Mouse (Mus musculus) intestine, embryonic 15.5 days (tissue): ENCODE measurements around the gene Egr2. TPM values are rescaled to one million over a fixed set of nuclear protein-coding genes. Genes with fewer than 3 reads are reported as not detected.

Source experiments
- ATAC-seq: fragments of 200-750 bp; cut with Nextera tagmentation; 2 replicates; pipeline ENCODE4 v1.8.0; 2017; ENCODE audit warnings: moderate TSS enrichment, moderate library complexity
- H3K27ac ChIP-seq: fragments of 300-500 bp; sonication (generic); 2 replicates; pipeline ENCODE4 v1.5.1; 2015; ENCODE audit warnings: mild to moderate bottlenecking, inconsistent platforms
- H3K27me3 ChIP-seq: fragments of 300-500 bp; sonication (generic); replicated peaks from 2 replicates; pipeline ENCODE4 v1.6.1; 2015; ENCODE audit warnings: inconsistent platforms
- H3K36me3 ChIP-seq: fragments of 300-500 bp; sonication (generic); 2 replicates; pipeline ENCODE4 v1.6.1; 2015; ENCODE audit warnings: inconsistent platforms
- H3K4me1 ChIP-seq: fragments of 300-500 bp; sonication (generic); replicated peaks from 2 replicates; pipeline ENCODE4 v1.6.1; 2015; ENCODE audit warnings: inconsistent platforms
- H3K4me2 ChIP-seq: fragments of 300-500 bp; sonication (generic); replicated peaks from 2 replicates; pipeline ENCODE4 v1.6.1; 2015; ENCODE audit warnings: mild to moderate bottlenecking, inconsistent platforms
- H3K4me3 ChIP-seq: fragments of 300-500 bp; sonication (generic); replicated peaks from 2 replicates; pipeline ENCODE4 v1.5.1; 2015; ENCODE audit warnings: inconsistent platforms
- H3K9ac ChIP-seq: fragments of 300-500 bp; sonication (generic); 2 replicates; pipeline ENCODE4 v1.6.1; 2015; ENCODE audit warnings: inconsistent platforms
- H3K9me3 ChIP-seq: fragments of 300-500 bp; sonication (generic); 2 replicates; pipeline ENCODE4 v1.6.1; 2016; ENCODE audit warnings: inconsistent platforms
- WGBS: fragments of 180-500 bp; shearing (Covaris S2); methylation state at CpG from one replicate; pipeline ENCODE4 v1.1.7; 2015; 5-methylcytosine and 5-hydroxymethylcytosine counted together
- polyA plus RNA-seq: library from polyadenylated mRNA; unstranded; fragments of >200 nt; fragmentation: Nextera tagmentation; extraction: Ambion mirVana; gene quantifications from 2 replicates; pipeline ENCODE4 v1.2.1, GENCODE M21; 2015

Egr2 gene
- polyA plus RNA-seq, 1 experiment from 2014 or later: 0.26 TPM

DNA sequence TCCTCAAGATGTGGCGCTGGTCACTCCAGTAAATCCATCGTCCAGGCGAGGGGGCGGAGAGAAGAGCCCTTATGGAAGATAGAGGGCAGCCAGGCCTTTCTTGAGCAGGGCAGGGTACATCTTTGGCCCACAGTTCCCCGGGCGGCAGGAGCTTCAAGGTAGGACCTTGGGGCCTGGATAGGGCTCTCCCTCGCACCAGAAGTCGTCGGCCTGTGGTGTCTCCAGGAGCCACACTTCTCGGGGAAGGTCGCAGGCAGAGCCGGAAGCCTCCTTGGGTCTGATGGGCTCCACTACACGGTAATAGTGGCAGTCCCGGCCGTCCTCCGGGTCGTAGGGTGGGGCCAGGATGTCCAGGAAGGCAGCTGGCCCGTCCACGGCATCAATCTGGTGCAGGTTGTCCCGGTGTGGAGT, 12.6 kb downstream of the Egr2 start:
- Histone ChIP-seq H3K9me3 (no peaks in the 10 kb centered on the region), H3K4me2 (peak overlapping the region; percentile 93), H3K9ac (peak overlapping the region; percentile 82), H3K4me1 (peaks cover 15% of the 10 kb centered on the region), H3K4me3 (peak overlapping the region; percentile 91), H3K36me3 (no peaks in the 10 kb centered on the region), H3K27me3 (no peaks in the 10 kb centered on the region), H3K27ac (peak overlapping the region; percentile 92)
- peak; percentile 23 for ATAC-seq
- 1% methylated on average over 20 of the region's 20 CpGs for WGBS

DNA sequence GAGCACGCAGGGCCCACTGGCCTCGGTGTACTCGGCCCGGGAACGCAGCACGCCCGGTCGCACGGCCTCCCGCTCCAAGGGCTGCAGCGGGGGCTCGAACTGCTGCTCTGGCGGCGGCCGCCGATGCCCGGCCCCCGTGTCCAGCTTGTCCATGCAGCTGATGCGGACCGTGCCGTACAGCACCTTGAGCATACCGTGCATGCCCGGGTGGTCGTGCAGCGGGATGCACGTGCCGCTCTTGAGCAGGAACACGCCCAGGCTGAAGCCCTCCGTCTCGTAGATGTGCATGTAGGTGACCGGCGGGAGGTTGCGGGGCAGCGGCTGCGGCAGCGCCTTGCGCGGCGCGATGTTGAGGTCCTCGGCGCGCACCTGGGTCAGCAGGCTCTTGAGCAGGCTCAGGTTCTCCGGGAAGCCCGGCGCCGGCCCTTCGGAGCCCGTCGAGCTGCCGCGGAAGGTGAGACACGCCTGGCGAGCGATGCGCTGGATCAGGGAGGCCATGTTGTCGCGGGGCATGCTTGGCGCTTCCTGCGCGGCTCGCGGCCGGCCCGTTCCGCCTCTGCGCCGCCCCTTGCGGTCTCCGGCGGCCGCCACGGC, 13.1 kb downstream of the Egr2 start:
- H3K9ac ChIP-seq: peak overlapping the region; percentile 82
- H3K36me3 ChIP-seq: no peaks in the 10 kb centered on the region
- H3K4me2 ChIP-seq: peak overlapping the region; percentile 93
- no peaks in the 10 kb centered on the region for H3K27me3 ChIP-seq
- peak overlapping the region; percentile 92 for H3K27ac ChIP-seq
- H3K9me3 ChIP-seq: no peaks in the 10 kb centered on the region
- WGBS: under 1% methylated on average over 72 of the region's 73 CpGs
- H3K4me3 ChIP-seq: peak overlapping the region; percentile 91
- ATAC-seq: peak; percentile 74
- peaks cover 15% of the 10 kb centered on the region for H3K4me1 ChIP-seq

DNA sequence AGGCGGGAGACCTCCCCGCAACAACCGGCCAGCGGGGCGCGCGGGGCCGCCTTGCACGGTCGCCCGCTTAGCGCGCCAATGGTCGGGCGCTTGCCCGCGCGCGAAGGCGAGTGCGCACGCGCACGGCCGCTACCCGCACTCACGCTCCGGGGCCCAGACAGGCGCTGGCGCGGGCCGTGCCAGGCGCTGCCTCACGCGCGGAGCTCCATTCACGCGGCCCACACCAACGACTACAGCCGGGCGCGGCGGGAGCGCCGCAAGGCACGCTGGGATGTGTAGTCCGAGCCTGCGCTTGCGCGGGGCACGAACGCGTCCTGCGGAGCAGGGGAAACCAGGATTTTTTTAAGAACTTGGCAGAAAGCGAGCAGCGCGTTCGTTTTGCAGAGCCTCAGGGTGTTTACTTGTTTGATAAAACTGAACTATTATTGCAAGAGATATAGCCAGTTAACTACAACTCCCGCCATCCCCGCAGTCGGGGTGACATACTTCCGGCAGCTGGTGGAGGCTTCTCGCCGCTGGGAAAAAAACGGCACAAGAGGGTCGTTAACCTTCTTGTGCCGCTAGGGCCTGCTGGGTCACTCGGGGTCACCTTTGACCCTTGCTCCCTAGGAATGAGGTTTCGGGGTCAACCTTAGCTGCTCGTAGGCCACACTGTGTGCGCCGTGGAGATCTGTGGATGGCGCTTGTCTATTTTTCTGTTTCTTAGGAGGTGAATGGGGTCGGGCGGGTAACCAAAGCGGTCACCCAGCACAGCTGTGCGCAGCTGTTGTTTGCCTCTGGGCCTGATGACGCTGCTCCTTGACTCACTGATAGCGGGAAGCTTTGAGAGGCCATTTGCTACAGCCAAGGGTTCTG, 13.8 kb downstream of the Egr2 start, which contains the start of gene Ado:
Gene Ado, minus strand, starts transcription at position 79 of the 855 bp plus-strand sequence.
- ATAC-seq: peak; percentile 95
- Histone ChIP-seq H3K27ac (peak within 1 kb of the TSS; percentile 92), H3K9me3 (no peaks in the 10 kb centered on the region), H3K4me1 (peaks cover 15% of the 10 kb centered on the region), H3K27me3 (no peaks in the 10 kb centered on the region), H3K4me2 (peak within 1 kb of the TSS; percentile 93), H3K4me3 (peak within 1 kb of the TSS; percentile 91), H3K36me3 (no peaks in the 10 kb centered on the region), H3K9ac (peak within 1 kb of the TSS; percentile 82)
- under 1% methylated on average over 79 of the region's 79 CpGs for WGBS

DNA sequence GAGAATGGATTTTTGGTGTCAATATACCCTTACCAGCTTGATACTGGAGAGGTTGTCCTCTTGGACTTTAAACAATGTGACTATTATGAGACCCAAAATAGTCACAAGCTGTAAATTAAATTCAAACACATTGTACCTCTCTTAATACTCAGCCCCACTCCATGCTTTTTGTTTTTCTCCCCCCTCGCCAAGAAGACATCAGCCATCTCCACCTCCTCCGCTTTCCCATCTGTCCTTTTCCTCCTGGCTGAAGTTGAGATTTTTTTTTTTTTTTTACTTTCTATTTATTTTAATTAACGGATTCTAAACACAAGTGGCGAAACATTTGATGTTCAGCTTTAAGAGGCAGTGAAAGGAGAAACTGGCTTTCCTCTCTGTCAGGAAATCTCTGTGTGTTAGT, 22.8 kb downstream of the Egr2 start:
- Histone ChIP-seq H3K4me1 (no peaks in the 10 kb centered on the region), H3K27ac (no peak overlapping the region), H3K9me3 (no peaks in the 10 kb centered on the region), H3K9ac (no peak overlapping the region), H3K4me3 (no peak overlapping the region), H3K36me3 (no peaks in the 10 kb centered on the region), H3K27me3 (no peaks in the 10 kb centered on the region), H3K4me2 (no peak overlapping the region)
- ATAC-seq: no peak
- WGBS: 63% methylated on average over 4 of the region's 4 CpGs

DNA sequence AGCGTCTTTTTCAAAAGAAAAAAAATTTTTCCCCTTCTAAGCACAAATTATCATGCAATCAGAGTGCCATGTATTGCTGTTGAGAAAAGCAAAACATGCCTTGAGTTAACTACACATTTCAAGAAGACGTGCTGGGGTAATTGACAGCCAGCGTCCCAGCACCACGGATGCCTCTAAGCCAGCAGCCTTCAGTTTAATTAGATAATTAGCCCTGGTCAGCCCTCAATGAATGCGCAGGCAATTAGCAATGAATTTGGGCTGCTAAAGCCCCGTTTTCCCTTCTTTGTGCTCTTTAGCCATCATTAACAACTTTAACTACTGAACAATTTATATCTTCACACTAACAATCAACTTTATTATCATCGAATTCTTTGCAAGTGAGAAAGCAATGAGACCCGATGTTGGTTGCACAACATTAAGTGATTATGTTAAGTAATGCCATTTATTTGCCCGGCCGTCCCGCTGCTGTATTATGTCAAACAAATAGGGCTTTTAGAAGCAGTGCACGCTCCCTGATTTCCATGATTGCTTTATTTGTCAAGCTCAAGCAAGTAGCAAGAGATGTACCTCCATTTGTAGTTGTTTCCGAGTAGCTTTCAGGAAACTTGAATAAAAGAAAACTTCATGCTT, 24.6 kb downstream of the Egr2 start:
- no peak overlapping the region for H3K27ac ChIP-seq
- no peak overlapping the region for H3K9ac ChIP-seq
- no peak overlapping the region for H3K4me3 ChIP-seq
- no peaks in the 10 kb centered on the region for H3K27me3 ChIP-seq
- H3K9me3 ChIP-seq: no peaks in the 10 kb centered on the region
- WGBS: 63% methylated on average over 13 of the region's 13 CpGs
- no peaks in the 10 kb centered on the region for H3K36me3 ChIP-seq
- ATAC-seq: no peak
- H3K4me1 ChIP-seq: no peaks in the 10 kb centered on the region
- no peak overlapping the region for H3K4me2 ChIP-seq

DNA sequence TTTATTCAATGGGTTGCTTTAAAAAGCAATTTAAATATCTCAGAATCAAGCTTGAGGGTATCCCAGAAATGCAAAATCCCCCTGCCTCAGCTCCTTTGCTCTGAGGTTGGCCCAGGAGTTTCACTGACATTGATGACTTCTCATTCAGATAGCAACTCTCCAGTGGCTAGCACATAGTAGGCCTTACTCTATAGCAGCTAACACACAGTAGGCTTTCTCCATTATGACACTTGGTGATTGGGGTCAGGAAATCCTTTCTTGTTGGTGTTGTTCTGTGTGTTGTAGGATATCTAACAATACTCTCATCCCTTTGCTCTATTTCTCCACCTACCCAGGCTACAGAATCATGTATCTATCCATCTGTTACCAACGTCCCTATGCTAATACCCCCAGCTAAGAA, 25.9 kb downstream of the Egr2 start:
- Histone ChIP-seq H3K36me3 (no peaks in the 10 kb centered on the region), H3K27ac (no peak overlapping the region), H3K9me3 (no peaks in the 10 kb centered on the region), H3K9ac (no peak overlapping the region), H3K4me1 (no peaks in the 10 kb centered on the region), H3K4me2 (no peak overlapping the region), H3K27me3 (no peaks in the 10 kb centered on the region), H3K4me3 (no peak overlapping the region)
- ATAC-seq: no peak
- 73% methylated on average over 1 of the region's 1 CpGs for WGBS

DNA sequence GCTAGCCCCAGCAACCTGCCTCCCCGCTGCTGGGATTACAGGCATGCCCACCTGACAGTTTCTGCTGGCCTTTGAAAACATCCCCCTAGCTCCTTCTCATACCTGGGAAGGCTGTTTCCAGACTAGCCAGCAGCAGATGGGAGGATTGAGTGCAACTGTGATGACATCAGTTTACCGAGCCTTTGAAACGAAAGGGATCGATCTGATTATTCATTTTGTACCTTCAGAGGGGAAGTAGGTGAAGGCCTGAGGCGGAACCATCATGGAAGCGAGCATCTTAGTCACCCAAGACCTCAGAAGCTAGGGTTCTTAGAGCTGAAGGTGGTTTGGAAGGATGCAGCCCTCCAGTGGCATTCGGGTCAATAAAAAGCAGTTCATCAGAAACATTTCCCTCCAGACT, 29.2 kb downstream of the Egr2 start:
- no peaks in the 10 kb centered on the region for H3K9me3 ChIP-seq
- no peaks in the 10 kb centered on the region for H3K36me3 ChIP-seq
- no peaks in the 10 kb centered on the region for H3K27me3 ChIP-seq
- no peak overlapping the region for H3K4me3 ChIP-seq
- H3K4me1 ChIP-seq: no peaks in the 10 kb centered on the region
- no peak overlapping the region for H3K27ac ChIP-seq
- no peak overlapping the region for H3K9ac ChIP-seq
- H3K4me2 ChIP-seq: no peak overlapping the region
- ATAC-seq: no peak
- 94% methylated on average over 7 of the region's 7 CpGs for WGBS

DNA sequence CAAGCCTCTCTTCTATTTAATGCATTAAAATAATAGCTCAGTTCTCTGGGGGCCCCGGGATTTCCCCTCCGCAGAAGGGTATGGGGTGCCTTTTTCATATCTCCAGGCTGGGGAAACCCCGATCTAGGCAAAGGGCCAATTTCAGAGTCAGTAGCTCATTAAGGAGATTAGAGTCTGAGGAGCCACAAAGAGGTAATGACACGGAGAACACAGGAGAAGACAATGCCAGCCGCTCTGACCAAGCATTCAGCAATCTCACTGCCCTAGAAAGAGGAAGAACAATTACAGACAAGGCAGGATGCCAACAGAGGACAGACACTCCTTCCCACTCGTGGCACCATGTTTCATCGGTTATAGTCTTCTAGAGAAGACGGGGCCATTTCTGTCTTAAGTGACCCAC, 30.8 kb downstream of the Egr2 start:
- ATAC-seq: no peak
- Histone ChIP-seq H3K36me3 (no peaks in the 10 kb centered on the region), H3K27me3 (no peaks in the 10 kb centered on the region), H3K27ac (no peak overlapping the region), H3K4me1 (no peaks in the 10 kb centered on the region), H3K9ac (no peak overlapping the region), H3K4me3 (no peak overlapping the region), H3K4me2 (no peak overlapping the region), H3K9me3 (no peaks in the 10 kb centered on the region)
- 82% methylated on average over 8 of the region's 8 CpGs for WGBS

DNA sequence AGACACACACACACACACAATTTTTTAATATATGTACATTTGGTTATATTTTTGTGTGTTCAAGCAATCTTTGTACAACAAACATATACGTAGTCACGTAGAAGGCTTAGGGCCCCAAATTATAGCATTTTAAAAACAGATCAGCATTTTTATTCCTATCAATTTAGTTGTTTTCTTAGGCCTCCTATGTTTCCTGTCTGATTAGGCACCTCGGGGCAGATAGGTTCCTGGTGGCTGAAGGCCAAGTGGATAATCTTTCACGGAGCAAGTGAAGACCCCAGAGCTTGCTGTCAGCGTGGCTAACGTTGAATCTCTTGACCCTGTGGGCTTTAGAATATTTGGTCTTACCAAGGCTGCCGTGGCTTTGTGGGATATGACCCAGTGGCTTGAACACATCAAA, 34.3 kb downstream of the Egr2 start:
- Histone ChIP-seq H3K27me3 (no peaks in the 10 kb centered on the region), H3K36me3 (no peaks in the 10 kb centered on the region), H3K4me2 (no peak overlapping the region), H3K9me3 (no peaks in the 10 kb centered on the region), H3K4me1 (no peaks in the 10 kb centered on the region), H3K4me3 (no peak overlapping the region), H3K9ac (no peak overlapping the region), H3K27ac (no peak overlapping the region)
- ATAC-seq: no peak
- 75% methylated on average over 7 of the region's 7 CpGs for WGBS

DNA sequence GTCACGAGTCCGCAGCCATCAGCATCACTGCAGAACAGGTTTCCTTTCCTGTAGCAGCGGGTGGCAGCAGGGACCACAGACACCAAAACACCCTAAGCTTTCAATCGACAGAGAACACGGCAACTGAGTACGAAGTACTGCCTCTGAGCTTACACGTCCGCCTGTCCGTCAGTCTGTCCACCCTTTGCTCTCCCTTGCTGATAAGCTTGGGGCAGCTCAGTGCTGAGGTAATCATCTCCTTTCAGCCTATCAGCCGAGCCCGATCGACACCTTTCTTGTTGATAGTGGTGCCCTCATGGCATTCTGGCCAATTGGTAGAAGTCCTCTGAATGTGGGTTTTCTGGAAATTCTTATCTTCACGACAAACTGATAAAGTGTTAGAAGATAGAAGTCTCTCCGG, 36.2 kb downstream of the Egr2 start:
- Histone ChIP-seq H3K9me3 (no peaks in the 10 kb centered on the region), H3K4me3 (no peak overlapping the region), H3K36me3 (no peaks in the 10 kb centered on the region), H3K27ac (no peak overlapping the region), H3K4me1 (no peaks in the 10 kb centered on the region), H3K27me3 (no peaks in the 10 kb centered on the region), H3K4me2 (no peak overlapping the region), H3K9ac (no peak overlapping the region)
- 83% methylated on average over 14 of the region's 14 CpGs for WGBS
- ATAC-seq: no peak

DNA sequence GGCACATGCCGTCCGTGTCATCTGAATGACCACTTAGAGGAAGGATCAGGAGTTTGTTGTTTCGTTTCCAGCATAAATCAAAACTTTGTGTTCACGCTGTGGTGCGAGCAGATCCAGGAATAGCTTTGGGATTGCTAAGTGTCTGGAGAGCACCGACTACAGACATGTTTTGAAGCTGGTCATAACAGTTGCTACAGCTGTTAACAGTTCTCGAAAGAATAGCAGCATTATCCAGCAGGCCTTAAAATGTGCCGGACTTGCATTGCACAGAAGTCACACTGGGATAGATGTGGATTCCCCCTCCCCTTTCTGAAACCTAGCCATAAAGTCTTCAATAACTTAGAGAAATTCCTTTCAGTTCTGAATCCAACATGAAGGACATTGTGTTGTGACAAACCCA, 38.0 kb downstream of the Egr2 start:
- Histone ChIP-seq H3K9ac (no peak overlapping the region), H3K27me3 (no peaks in the 10 kb centered on the region), H3K36me3 (no peaks in the 10 kb centered on the region), H3K4me1 (no peaks in the 10 kb centered on the region), H3K4me3 (no peak overlapping the region), H3K27ac (no peak overlapping the region), H3K4me2 (no peak overlapping the region), H3K9me3 (no peaks in the 10 kb centered on the region)
- 50% methylated on average over 8 of the region's 8 CpGs for WGBS
- no peak for ATAC-seq

DNA sequence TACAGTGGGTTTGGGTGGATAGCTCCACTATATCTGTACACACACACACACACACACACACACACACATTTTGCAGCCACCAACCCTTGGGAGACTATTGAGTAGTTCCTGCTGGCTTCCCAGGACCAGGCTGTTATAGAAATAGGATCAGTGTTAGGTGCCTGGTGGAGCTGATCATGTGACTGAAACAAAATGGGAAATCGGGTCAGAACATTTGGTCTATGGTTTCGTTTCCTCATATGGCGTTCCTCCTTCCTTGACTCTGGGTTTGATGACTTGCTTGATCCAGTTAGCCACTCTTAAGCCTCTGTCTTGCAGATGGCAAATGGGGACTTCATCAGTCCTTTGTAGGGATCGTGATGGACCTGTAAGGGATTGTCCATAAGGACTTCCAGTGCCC, 44.6 kb downstream of the Egr2 start:
- no peak for ATAC-seq
- Histone ChIP-seq H3K9ac (no peak overlapping the region), H3K4me3 (no peak overlapping the region), H3K27me3 (no peaks in the 10 kb centered on the region), H3K4me2 (no peak overlapping the region), H3K9me3 (no peaks in the 10 kb centered on the region), H3K4me1 (no peaks in the 10 kb centered on the region), H3K27ac (no peak overlapping the region), H3K36me3 (no peaks in the 10 kb centered on the region)
- 93% methylated on average over 4 of the region's 4 CpGs for WGBS
